Mouse (Mus musculus) testis, adult 10 weeks (tissue): Measurements from ENCODE around the gene Gm49342. TPM values are rescaled to one million over a fixed set of nuclear protein-coding genes. Genes with fewer than 3 reads are reported as not detected.

ENCODE experiments used
- polyA plus RNA-seq: library from polyadenylated mRNA; stranded (reverse); fragments of 350-450 nt; fragmentation: Illumina TruSeq; extraction: RNeasy Lipid Tissue Mini Kit (QIAGEN cat#74804); gene quantifications from one replicate; pipeline ENCODE4 v1.2.3, GENCODE M21; 2014; ENCODE audit warnings: low read depth, low replicate concordance

The Gm49342 gene
- not detected for polyA plus RNA-seq

GRCm38 (mm10) chr14:50943932-50944667 lies at the start of gene Gm49342:
Gene Gm49342 (plus strand): TSS chr14:50944517.

GRCm38 (mm10) chr14:50897374-50897765 lies 46.9 kb upstream of the Gm49342 start, which contains the start of gene Klhl33:
Gene Klhl33 (minus strand): TSS chr14:50897507.

GRCm38 (mm10) chr14:50924281-50925064 lies 19.8 kb upstream of the Gm49342 start, which contains the start of the genes Osgep and Apex1:
Gene Osgep (minus strand): TSS chr14:50924893.
Gene Apex1 (plus strand): TSS chr14:50924968.

GRCm38 (mm10) chr14:50930754-50931492 lies 13.4 kb upstream of the Gm49342 start, which contains the start of the genes Pip4p1 and Pnp:
Gene Pip4p1 (minus strand): TSS chr14:50930856.
Gene Pnp (plus strand): TSS chr14:50931082.

GRCm38 (mm10) chr14:50955942-50956508 lies 11.7 kb downstream of the Gm49342 start, which contains the start of gene Pnp2:
Gene Pnp2 (plus strand): TSS chr14:50955992.

GRCm38 (mm10) chr14:51007152-51007801 lies 63.0 kb downstream of the Gm49342 start, which contains the start of gene Rnase10:
Gene Rnase10 (plus strand): TSS chr14:51007751.

Other genes starting within 250 kb of the Gm49342 start
- gene Olfr748, start 237.1 kb upstream of the Gm49342 start, polyA plus RNA-seq: not detected
- gene Olfr749, start 199.4 kb upstream of the Gm49342 start, polyA plus RNA-seq: not detected
- 7.6 TPM for gene Ttc5, start 159.0 kb upstream of the Gm49342 start, polyA plus RNA-seq
- 20.3 TPM for gene Ccnb1ip1, start 136.8 kb upstream of the Gm49342 start, polyA plus RNA-seq
- 24.1 TPM for gene Parp2, start 136.7 kb upstream of the Gm49342 start, polyA plus RNA-seq
- 2.8 TPM for gene Tep1, start 74.0 kb upstream of the Gm49342 start, polyA plus RNA-seq
- 0.06 TPM for gene Klhl33, start 47.0 kb upstream of the Gm49342 start, polyA plus RNA-seq
- 12.3 TPM for gene Osgep, start 19.6 kb upstream of the Gm49342 start, polyA plus RNA-seq
- 20.7 TPM for gene Apex1, start 19.5 kb upstream of the Gm49342 start, polyA plus RNA-seq
- 17.5 TPM for gene Pip4p1, start 13.7 kb upstream of the Gm49342 start, polyA plus RNA-seq
- gene Pnp, start 13.4 kb upstream of the Gm49342 start, polyA plus RNA-seq: 6.9 TPM
- 5.4 TPM for gene Pnp2, start 11.5 kb downstream of the Gm49342 start, polyA plus RNA-seq
- 8.1 TPM for gene Rnase10, start 63.2 kb downstream of the Gm49342 start, polyA plus RNA-seq
- 2.0 TPM for gene Rnase9, start 97.4 kb downstream of the Gm49342 start, polyA plus RNA-seq
- 0.34 TPM for gene Rnase11, start 105.6 kb downstream of the Gm49342 start, polyA plus RNA-seq
- gene Rnase12, start 113.1 kb downstream of the Gm49342 start, polyA plus RNA-seq: 1.3 TPM
- gene Olfr750, start 129.9 kb downstream of the Gm49342 start, polyA plus RNA-seq: 0.29 TPM
- 18.4 TPM for gene Rnase4, start 146.6 kb downstream of the Gm49342 start, polyA plus RNA-seq
- 0.56 TPM for gene Ang, start 146.6 kb downstream of the Gm49342 start, polyA plus RNA-seq
- 0.88 TPM for gene Eddm3b, start 169.9 kb downstream of the Gm49342 start, polyA plus RNA-seq
- gene Rnase6, start 179.4 kb downstream of the Gm49342 start, polyA plus RNA-seq: 0.80 TPM
- not detected for gene Rnase1, start 202.3 kb downstream of the Gm49342 start, polyA plus RNA-seq
- gene Rnase2b, start 217.7 kb downstream of the Gm49342 start, polyA plus RNA-seq: not detected